Mouse (Mus musculus) yolk sac, embryonic 10.5 days (tissue): ENCODE results near the gene Vmn2r45.
"Not testable (repeated sequence)": the region's sequence is repeated elsewhere in the genome, so short reads cannot be mapped to it uniquely, and the experiment has no call there.

Experiments
- DNase-seq: peaks from one replicate; pipeline ENCODE4 v3.0.0-alpha.2; 2017; ENCODE audit warnings: low spot score

The Vmn2r45 gene

DNA sequence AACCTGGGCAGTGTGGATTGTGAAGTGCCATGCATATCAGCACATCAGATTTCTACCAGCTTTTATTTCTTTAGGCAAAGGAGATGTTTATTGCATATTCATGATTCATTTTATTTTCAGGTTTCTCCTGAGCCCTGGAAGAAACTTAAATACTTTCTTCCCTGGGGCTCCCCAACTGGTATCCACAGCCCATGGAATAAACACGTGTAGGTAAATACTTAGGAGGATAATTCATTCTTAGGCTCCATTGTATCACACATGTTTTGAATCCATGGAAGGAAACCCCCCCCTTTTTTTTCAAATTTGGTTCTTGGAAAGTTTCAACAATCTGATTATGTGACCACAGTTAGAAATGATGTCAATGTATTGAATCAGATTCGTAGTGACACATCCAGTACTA lies at the start of gene Vmn2r45:
Gene Vmn2r45 (minus strand): TSS at position 101 of the 400 bp plus-strand sequence.
- not testable (repeated sequence) for DNase-seq
